Mouse (Mus musculus) urinary bladder, postnatal 25 days (tissue): ENCODE data around the gene Ttll1.

Experiments
- DNase-seq: peaks from one replicate; pipeline ENCODE4 v3.0.0; 2022; ENCODE audit warnings: low spot score

Ttll1 gene

DNA sequence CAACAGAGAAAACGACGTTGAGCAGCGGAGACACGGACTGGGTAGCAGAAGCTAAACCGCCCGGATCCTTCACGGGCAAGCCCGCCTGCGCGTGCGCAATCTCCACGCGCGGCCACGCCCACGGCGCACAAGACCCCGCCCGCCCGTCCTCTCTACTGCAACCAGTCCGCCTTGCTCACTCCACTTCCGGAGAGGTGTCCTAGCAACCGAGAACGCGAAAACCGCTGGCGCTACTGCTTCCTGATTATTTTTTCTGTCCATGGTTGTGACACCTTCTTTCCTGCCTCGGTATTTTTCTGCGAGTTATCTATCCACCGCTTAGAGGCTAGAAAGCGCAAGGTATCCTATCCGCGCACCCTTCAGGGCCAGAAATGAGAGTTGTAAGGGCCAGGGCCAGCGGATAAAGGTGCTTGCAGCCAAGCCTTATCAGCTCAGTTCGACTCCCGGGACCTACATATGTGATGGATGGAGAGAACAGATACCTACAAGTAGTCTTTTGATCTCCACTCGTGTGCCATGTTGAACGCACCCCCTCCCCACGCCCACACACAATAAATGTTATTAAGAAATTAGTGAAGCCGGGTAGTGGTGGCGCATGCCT lies at the start of gene Ttll1:
TSS of gene Ttll1 (minus strand) at position 89 of the 601 bp plus-strand sequence.
- DNase-seq = peak; percentile 95

DNA sequence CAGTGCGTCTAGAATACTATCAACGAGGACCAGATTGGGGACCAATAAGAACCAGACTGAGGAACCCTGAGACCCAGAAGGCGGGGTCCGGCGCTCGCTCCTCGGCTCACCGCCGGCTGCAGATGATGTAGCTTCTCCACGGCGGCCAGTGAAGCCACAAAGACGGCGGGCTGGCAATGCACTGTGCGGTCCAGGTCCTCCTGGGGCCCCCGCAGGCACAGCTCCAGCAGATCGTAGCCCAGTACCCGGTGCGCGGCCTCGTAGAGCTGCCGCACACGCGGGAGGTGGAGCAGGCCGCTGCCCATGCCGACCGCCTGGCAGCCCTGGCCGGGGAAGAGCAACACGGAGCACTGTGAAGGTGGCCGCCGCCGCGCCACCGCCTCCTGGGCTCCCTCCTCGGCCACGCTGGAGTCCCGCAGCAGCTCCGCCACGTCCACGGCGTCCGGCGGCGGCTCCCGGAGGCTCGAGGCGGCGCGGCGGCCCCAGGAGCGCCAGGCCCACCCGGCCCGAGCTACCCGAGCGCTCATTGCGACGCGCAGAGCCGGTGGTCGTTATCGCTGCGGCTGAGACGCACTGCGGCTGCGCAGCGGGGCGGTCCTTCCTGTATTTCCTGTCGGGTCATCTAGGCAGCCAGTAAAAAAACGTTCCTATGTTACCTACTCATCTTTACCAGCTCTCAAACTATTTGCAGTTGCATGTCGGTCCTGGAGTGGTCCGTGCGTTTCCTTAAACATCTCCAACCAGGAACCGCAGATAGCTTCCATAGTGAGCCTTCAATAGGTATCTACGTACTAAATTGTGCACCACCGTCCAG lies 44.7 kb upstream of the Ttll1 start:
- peak; percentile 81 for DNase-seq

DNA sequence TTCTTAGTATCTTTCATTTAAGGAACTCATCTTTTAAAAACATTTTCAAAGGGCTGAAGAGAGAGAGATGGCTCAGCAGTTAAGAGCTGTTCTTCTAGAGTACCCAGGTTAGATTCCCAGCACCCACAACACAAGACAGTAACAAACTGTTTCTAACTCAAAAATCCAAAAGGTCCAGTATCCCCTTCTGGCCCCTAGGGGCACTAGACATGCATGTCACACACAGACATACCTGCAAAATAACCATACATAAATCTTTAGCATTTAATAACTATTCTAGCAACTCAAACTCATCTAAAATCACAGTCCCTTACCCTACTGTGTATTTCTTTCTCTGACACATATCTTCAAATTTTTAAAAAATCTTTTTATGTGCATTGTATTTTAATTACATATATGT lies 43.1 kb upstream of the Ttll1 start:
- no peak for DNase-seq

DNA sequence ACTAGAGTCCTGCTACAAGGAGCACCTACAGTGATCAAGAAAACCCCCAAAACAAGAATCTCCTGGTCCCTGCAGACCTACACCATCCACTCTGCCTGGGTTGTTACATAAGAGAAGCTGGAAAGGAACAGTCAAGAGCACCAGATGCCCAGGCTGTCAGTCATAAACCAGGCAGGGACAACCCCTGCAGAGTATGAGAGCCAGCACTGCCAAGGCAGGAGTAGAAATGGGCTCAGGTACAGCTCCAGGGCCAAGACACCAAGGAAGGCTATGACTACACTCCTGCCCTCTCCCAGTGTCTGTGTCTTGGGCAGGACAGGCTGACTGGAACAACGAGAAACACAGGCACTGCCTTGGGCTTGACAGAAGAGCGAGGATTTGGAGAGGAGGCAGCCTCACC lies 39.4 kb upstream of the Ttll1 start:
- DNase-seq = no peak

DNA sequence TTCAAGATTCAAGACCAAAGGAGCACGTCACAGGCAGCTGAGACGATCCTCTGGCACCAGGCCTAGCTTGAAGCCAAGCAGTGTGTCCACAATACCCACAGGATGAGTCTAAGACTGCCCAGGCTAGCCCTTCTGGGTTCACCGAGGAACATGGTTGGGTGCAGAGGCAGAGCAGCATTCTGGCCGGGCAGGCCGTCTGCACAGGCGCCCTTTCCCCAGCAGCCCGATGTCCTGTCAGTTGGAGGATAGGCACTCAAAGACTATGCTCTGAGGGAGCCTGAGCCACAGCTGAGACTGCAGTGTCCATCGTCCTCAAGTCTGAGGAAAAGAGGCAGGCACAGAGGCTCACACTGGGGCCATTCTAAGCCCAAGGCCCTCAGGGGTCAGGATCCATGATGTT lies 36.5 kb upstream of the Ttll1 start:
- DNase-seq = no peak

DNA sequence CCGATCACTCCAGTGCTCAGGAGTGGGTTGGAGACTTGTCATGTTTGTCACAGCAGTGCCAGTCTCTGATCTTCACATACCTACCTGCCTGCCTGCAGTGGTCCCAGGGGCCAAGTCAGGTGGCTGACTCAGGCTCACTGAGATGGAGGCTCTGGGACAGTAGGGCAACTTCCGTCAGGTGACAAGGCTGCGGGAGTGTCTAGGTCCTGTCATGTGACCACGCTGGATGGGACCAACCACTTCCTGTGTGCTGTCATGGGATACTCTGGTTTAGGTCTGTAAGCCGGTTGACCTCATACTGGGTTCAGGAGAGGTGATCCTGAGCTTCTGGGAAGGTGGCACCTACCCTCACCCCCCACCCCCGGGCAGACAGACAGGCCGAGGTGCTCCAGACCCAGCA lies 35.3 kb upstream of the Ttll1 start:
- DNase-seq = no peak

DNA sequence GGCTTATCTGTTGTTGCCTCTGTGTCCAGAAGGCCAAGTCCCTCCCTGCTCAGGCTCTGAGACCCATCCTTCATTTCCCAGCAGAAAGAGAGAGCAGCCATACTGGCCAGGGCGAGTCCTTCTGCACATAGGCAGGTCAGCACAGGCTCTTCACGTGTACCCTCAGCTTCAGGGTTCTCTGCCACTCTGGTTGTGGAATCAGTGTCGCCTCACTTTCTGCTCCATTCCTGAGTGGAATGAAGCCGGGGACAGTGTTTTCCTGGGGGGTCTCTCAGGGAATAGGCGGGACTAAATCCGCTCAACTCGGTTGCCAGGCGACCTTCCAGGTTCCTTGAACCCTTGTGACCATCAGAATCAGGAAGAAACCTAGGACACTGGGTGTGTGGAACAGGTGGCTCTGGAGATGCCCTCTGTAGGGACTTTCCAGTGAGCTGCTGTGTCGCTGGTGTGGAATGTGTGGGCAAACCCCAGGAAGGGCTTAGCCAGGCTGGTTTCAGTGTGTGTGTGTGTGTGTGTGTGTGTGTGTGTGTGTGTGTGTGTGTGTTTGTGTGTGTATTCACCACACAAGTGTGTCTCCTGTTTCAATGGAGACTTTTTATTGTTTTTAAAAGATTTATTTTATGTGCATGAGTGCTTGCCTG lies 31.1 kb upstream of the Ttll1 start:
- DNase-seq = no peak

DNA sequence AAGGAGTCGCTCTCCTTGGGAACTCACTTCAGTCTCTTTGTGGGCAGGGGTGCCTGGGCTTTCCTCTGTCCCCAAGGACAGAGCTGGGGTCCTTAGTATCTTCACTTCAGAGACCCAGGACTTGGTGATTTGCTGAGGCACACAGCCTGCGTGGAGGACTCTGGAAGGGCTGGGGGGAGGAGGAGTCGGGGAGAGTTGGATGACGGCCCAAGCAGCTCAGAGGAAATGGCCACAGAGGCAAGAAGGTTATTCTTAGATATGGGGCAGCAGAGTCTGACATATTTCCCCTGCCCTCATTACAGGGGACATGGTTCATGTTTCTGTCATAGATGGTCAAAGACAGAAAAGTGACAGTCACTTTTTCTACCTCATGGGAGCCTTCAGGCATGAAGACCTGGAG lies 29.2 kb upstream of the Ttll1 start:
- DNase-seq = no peak

DNA sequence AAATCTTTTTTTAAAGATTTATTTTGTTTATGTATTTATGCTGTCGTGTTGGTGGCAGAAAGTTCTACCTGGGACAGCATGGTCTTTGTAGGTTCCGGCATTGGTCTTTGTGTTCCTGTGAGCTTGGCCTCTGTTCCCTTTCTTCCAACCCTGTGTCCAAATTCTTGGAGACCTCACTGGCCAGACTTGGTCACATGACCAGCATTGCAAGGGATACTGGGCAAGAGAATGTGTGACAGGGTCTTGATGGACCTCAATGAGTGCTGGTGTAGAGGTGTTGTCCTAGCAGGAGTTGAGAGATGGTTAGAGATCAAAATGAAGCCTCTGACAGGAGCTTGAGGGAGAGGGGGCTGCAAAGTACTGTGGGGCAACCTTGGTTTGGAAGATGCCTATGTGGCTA lies 28.2 kb upstream of the Ttll1 start:
- no peak for DNase-seq

DNA sequence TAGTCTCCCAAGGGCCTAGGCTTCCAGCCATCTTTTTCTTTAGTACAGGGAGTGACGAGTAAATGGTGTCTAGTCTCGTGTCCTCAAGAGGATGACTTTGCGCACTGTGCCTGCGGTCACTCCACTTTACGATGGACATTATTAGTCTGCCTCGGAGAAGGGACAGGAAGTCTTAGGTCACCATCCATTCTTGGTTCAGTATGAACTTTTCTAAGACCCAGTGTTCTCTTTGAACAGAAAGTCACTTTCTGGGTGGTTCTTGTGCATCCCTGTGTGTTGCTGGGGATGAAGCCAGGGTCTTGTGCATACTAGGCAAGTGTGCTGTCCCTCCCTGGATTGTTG lies 25.2 kb upstream of the Ttll1 start:
- DNase-seq = no peak

DNA sequence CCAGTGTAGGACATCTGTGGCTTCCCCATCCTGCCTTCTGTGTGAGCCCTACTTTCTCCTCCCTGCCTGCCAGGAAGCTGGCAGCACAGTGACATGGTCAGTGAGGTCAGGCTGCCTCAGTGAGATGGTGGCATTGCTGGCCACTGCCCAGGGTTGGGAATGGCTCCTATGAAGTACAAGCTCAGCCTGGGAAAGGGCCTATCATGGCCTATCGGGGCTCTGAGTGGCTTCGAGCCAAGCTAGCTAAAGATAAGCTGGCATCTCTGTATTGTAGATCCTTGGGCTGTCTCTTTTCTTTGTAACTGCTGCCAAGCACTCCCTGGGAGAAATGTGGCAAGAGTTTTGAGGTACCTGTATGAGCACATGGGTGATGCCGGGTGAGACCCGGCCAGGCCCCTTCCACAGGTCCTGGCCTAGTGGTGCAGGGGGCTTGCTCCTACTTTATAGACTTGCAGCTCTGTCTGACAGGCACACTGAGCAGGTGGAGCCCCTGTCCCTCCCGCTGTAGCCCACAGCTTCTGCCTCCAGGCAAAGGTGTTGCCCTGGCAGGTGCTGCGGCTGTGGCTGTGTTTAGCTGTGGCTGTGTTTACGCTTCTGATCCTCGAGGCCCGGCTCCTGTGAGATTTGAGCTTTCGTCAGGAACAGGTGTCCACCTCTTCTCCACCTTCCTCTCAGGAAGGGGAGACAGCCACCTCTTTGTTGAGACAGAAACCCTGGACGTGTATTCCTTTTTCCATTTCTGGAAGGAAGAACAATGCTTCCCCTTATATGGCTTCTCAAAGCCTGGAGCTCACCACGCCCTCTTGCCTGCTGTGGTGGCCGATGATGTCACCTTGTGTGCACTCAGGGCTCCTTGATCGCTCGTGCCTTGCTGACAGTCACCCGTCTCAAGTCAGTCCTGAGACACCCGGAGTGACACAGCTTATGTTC lies 24.5 kb upstream of the Ttll1 start:
- no peak for DNase-seq

DNA sequence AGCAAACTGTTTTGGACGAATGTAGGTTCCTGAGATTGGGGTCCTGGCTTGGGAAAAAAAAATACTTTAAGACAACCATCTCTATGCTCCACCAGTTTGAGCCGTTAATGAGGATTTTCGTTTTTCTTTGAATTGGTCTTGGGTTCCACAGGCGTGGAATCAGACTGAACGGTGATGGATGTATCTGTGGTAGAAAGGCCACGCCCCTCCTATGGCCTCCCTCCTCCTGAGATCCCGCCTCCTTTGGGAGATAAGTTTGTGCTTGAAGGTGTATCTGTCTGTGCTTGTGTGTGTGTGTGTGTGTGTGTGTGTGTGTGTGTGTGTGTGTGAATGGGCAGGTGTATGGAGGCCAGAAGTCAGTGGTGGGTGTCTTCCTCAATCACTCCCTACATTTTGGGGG lies 21.9 kb upstream of the Ttll1 start:
- no peak for DNase-seq

DNA sequence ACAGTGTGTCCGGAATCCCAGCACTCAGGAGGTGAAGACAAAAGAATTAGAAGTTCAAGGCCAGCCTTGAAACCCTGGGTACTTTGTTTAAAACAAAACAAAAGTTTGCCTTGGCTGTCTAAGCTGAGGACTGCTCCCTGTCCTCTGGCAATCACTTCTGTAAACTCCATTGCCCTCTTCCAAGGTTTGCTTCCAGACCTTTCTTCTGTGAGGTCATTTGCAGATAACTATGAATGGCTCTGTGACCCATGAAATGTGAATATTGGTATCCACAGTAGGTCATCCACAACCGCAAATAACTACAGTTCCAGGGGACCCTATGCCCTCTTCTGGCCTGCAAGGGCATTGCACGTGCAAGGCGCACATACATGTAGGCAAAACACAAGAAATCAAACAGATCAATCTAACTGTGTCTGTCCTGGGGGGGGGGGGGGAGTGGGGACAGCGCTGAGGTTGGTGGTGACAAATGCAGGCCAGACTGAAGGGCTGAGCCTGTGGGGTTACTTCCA lies 21.3 kb upstream of the Ttll1 start:
- DNase-seq = no peak

DNA sequence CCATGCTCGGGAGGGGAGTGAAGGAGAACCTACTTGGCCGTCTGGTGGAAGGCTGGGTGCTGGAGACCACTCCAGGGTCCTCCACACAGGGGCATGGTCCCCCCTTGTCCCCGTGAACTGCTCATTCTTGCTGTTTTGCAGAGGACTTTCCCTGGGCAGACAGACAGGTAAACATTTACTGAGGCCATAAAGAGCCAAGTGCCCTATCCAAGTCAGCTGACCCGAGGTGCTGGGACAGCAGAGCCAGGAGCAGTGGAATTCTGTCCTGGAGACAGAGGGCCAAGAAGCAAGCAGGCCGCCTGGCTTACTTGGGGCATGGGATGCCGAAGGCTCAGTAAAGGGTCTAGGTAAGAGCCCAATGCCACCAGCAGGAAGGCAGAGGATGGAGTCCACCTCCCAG lies 20.0 kb upstream of the Ttll1 start:
- DNase-seq = no peak

DNA sequence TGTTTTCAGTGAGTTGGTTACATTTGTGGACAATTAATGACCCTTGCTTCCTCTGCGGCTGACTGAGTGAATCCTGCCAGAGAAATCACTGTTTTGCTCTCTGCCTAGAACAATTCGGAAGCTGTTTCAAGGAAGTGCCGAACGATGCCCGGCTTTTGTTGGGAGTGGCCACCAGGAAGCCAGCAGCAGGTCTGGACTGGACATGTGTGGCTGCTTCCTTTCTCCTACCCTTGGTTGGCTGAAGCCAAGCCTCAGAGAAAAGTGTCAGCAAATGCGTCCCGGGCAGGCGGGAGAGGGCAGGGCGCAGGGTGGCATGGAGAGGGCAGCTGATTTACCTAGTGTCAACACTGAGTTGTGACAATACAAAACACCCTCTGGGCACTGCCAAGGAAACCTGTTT lies 19.5 kb upstream of the Ttll1 start:
- DNase-seq = no peak

DNA sequence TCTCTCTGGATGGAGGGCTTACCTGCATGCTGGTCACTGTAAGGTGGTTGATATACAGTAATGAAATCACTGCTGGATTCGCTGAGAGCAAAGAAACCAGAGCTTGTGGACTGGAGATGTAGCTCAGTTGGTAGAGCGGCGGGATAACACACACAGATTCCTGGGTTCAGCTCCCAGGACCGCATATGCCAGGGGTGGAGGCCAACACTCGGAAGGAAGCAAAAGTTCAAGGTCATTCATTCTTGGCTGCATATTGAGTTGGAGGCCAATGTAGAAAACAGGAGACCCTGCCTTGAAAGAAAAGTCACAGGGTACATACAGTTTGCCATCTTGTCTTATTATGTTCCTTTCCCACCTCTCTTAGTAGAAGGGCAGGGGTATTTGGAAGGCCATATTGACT lies 19.1 kb upstream of the Ttll1 start:
- no peak for DNase-seq

DNA sequence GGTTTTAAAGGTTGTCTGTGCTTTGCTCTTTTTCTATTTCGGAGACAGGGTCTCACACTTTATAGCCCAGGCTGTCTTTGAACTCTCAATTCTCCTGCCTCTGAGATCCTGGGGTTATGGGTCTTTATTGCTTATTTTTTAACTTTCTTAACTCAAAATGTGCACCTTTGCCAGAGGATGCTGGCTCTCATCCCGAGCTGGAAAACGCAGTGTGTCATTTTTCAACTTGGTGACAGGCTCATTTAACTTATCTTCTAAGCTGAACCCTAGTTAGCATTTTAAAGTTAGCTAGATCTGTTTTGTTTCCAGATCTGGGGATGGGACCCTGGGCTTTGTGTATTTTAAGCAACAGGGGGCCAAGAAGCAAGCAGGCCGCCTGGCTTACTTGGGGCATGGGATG lies 18.2 kb upstream of the Ttll1 start:
- no peak for DNase-seq

DNA sequence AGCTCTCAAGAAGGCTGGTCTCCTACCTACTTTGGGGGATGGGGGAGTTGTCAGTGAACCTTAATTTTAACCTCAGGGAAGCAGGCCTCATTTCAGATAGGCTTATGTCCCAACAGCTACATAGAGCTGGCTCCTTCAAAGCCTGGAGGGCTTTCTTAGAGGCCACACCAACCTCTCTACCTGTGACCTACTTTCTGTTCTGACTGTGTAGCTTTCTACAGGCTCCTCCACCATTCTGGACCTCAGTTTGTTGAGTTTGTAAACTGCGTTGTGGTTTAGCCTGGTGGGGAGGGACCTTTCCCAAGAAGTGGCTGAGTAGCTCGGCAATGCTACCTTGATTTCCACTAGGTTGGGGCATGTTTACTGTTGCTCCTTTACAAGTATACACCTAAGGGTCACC lies 17.1 kb upstream of the Ttll1 start:
- DNase-seq = no peak

DNA sequence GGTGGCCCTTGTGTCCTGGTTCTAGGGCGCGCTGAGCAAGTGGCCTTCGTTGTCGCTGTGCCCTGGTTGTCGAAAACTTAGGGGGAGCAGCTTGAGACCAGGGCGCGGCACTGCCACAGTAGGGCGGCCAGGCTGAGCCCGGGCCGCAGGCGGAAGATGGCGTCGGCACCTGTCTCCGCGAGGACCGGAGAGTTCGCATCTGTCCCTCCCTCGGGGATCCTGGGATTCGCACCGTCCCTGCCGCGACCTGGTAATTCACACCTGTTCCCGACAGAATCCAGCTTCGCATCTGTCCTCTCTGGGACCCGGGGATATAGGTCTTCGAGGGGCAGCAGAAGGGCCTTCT lies 16.4 kb upstream of the Ttll1 start:
- peak; percentile 23 for DNase-seq

DNA sequence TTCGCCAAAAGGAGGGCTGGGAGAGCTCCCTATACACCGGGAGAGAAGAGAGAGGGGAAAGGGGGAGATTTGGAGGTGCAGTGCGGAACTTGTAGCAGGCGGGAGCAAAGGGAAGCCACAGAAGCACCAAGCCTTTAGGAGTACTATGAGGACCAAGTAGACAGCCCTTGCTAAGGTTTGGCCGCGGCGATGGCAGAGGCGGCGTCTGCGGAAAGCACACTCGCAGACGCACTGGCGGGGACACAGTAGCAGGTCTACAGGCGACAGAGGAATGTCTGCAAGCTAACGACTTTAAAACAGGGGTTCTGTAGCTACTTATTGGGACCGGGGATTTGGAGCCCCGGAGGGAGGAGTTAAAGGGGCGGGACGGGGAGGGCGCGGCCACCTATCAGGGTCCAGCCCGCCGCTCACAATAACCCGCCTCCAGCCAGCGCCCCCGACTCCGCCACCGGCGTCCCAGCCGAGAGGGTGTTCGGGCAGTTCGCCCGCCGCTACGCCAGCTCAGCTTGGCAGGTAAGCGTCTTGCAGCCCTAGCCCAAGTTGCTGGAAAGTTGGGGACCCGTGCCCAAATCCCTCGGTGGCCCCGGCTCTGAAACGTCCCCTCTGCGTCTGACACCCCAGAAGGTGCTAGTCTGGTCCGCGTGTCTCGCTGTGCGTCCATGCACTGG lies 15.9 kb upstream of the Ttll1 start, which contains the start of gene Bik:
TSS of gene Bik (plus strand) at position 439 of the 668 bp plus-strand sequence.
- peak; percentile 43 for DNase-seq

DNA sequence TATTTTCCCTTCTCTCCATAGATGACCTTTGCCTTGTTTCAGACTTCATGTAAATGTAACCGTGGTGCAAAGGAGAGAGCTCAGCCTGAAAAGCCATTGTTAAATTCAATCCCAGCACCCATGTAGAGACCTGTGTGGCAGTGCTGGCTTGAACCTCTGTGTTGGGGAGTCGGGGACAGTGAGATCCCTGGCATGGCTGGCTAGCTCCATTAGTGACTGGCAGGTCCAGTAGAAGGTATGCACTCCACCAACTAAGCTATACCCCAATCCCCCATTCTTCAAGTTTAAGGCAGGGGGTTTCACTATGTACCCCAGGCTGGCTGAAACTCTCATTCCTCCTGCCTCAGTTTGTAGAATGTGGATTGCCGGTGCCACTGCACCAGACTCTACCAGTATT lies 13.6 kb upstream of the Ttll1 start:
- no peak for DNase-seq
